Mouse (Mus musculus) midbrain, embryonic 11.5 days (tissue): ENCODE data around the gene Gm12248. TPM values are rescaled to one million over a fixed set of nuclear protein-coding genes. Genes with fewer than 3 reads are reported as not detected.

Experiments
- ATAC-seq: fragments of 200-750 bp; cut with Nextera tagmentation; 2 replicates; pipeline ENCODE4 v1.8.0; 2017; ENCODE audit warnings: moderate TSS enrichment, moderate library complexity; ENCODE audit not compliant: low FRiP score
- DNase-seq: peaks from one replicate; pipeline ENCODE4 v3.0.0; 2015; ENCODE audit warnings: low spot score; ENCODE audit errors: missing footprints
- H3K27ac ChIP-seq: fragments of 300-500 bp; sonication (generic); 2 replicates; pipeline ENCODE4 v1.5.1; 2014; ENCODE audit warnings: low read depth, low read length
- H3K27me3 ChIP-seq: fragments of 300-500 bp; sonication (generic); 2 replicates; pipeline ENCODE4 v1.6.1; 2014; ENCODE audit warnings: mild to moderate bottlenecking, low read length, moderate library complexity, mixed read lengths; ENCODE audit not compliant: control insufficient read depth, insufficient read depth
- H3K36me3 ChIP-seq: fragments of 300-500 bp; sonication (generic); 2 replicates; pipeline ENCODE4 v1.6.1; 2014; ENCODE audit warnings: mild to moderate bottlenecking, low read length, moderate library complexity, mixed read lengths; ENCODE audit not compliant: control insufficient read depth, insufficient read depth
- H3K4me1 ChIP-seq: fragments of 300-500 bp; sonication (generic); 2 replicates; pipeline ENCODE4 v1.6.1; 2014; ENCODE audit warnings: low read length; ENCODE audit not compliant: control insufficient read depth, insufficient read depth
- H3K4me2 ChIP-seq: fragments of 300-500 bp; sonication (generic); 2 replicates; pipeline ENCODE4 v1.6.1; 2014; ENCODE audit warnings: mild to moderate bottlenecking, moderate library complexity
- H3K4me3 ChIP-seq: fragments of 300-500 bp; sonication (generic); 2 replicates; pipeline ENCODE4 v1.5.1; 2014; ENCODE audit warnings: low read depth, low read length
- H3K9ac ChIP-seq: fragments of 300-500 bp; sonication (generic); 2 replicates; pipeline ENCODE4 v1.6.1; 2014; ENCODE audit warnings: low read length
- H3K9me3 ChIP-seq: fragments of 300-500 bp; sonication (generic); 2 replicates; pipeline ENCODE4 v1.6.1; 2016; ENCODE audit warnings: low read length; ENCODE audit not compliant: control insufficient read depth
- WGBS: fragments of 180-500 bp; shearing (Covaris S2); extraction: QIAGEN DNeasy Blood & Tissue Kit; methylation state at CpG from one replicate; pipeline ENCODE4 v1.1.7; 2014; 5-methylcytosine and 5-hydroxymethylcytosine counted together
- polyA plus RNA-seq: library from polyadenylated mRNA; unstranded; fragments of >200 nt; fragmentation: Nextera tagmentation; extraction: Ambion mirVana; gene quantifications from 2 replicates; pipeline ENCODE4 v1.2.1, GENCODE M21; 2014

Gene Gm12248
- polyA plus RNA-seq, 1 experiment from 2014 or later: not detected

GRCm38 (mm10) chr11:58126397-58127160 lies 33.6 kb upstream of the Gm12248 start:
- DNase-seq: no peak
- Histone ChIP-seq H3K4me3 (no peak overlapping the region), H3K4me1 (no peaks in the 10 kb centered on the region), H3K9ac (no peak overlapping the region), H3K4me2 (no peak overlapping the region), H3K27me3 (no peaks in the 10 kb centered on the region), H3K27ac (no peak overlapping the region), H3K9me3 (no peaks in the 10 kb centered on the region), H3K36me3 (peaks cover 17% of the 10 kb centered on the region)
- WGBS: 84% methylated on average over 7 of the region's 7 CpGs
- ATAC-seq: no peak

DNA sequence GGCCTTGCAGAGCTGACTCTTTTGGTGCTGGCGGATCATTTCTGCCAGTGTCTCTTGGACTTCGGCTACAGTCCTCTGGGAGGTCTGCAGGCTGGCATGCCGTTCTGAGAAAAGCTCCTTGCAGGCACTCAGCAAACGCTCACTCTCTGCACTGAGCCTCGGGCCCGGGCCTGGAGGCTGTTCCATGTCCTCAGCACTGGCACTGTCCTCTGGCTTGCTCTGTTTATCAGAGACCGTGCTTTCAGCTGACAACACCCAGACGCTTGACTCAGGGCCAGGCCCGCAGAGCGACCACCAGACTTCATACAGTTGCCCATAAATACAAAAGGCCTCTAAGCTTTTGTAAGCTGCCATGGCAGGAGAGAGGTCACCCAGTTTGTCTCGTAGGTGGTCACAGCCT lies 32.1 kb upstream of the Gm12248 start:
- H3K36me3 ChIP-seq: peaks cover 19% of the 10 kb centered on the region
- WGBS: 88% methylated on average over 11 of the region's 11 CpGs

GRCm38 (mm10) chr11:58123711-58124110 lies 30.8 kb upstream of the Gm12248 start:
- 96% methylated on average over 2 of the region's 2 CpGs for WGBS
- H3K9ac ChIP-seq: no peak overlapping the region

More for the DNA sequence above, 32.1 kb upstream of the Gm12248 start:
- Histone ChIP-seq H3K27me3 (no peaks in the 10 kb centered on the region), H3K4me1 (no peaks in the 10 kb centered on the region), H3K27ac (no peak overlapping the region), H3K4me2 (no peak overlapping the region), H3K9me3 (no peaks in the 10 kb centered on the region), H3K9ac (no peak overlapping the region), H3K4me3 (no peak overlapping the region)
- no peak for DNase-seq
- ATAC-seq: no peak

GRCm38 (mm10) chr11:58121351-58121750 lies 28.4 kb upstream of the Gm12248 start:
- Histone ChIP-seq H3K9ac (no peak overlapping the region), H3K27ac (no peak overlapping the region), H3K9me3 (no peaks in the 10 kb centered on the region), H3K36me3 (peaks cover 22% of the 10 kb centered on the region), H3K4me3 (no peak overlapping the region), H3K4me1 (no peaks in the 10 kb centered on the region), H3K4me2 (no peak overlapping the region), H3K27me3 (no peaks in the 10 kb centered on the region)
- DNase-seq (no peak), ATAC-seq (no peak)
- 90% methylated on average over 9 of the region's 9 CpGs for WGBS

More at GRCm38 (mm10) chr11:58123711-58124110, 30.8 kb upstream of the Gm12248 start:
- Histone ChIP-seq H3K9me3 (no peaks in the 10 kb centered on the region), H3K4me3 (no peak overlapping the region), H3K27me3 (no peaks in the 10 kb centered on the region), H3K36me3 (peaks cover 19% of the 10 kb centered on the region), H3K27ac (no peak overlapping the region), H3K4me1 (no peaks in the 10 kb centered on the region), H3K4me2 (no peak overlapping the region)
- DNase-seq (no peak), ATAC-seq (no peak)

DNA sequence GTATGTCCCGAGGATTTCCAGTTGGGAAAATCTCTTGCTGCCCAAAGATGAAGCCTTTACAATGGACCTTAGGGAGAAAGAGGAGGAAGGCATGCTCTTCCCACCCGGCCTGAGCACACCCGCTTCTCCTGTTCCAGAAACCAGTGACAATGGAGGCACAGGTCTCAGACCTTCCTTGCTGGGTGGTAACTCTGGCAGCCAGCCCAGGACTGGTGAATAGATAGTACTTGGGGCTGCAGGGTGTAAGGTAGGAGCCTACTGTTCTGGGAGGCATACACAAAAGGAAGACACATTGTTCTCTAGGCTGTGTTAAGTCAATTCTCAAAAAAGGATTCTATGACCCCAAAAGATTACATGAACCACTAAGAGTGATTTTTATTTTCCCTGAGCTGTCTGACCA lies 27.7 kb upstream of the Gm12248 start:
- no peak for ATAC-seq
- Histone ChIP-seq H3K27ac (no peak overlapping the region), H3K9me3 (no peaks in the 10 kb centered on the region), H3K36me3 (peaks cover 25% of the 10 kb centered on the region), H3K9ac (no peak overlapping the region), H3K4me1 (no peaks in the 10 kb centered on the region), H3K4me3 (no peak overlapping the region), H3K4me2 (no peak overlapping the region), H3K27me3 (no peaks in the 10 kb centered on the region)
- no peak for DNase-seq
- WGBS: 84% methylated on average over 3 of the region's 3 CpGs

DNA sequence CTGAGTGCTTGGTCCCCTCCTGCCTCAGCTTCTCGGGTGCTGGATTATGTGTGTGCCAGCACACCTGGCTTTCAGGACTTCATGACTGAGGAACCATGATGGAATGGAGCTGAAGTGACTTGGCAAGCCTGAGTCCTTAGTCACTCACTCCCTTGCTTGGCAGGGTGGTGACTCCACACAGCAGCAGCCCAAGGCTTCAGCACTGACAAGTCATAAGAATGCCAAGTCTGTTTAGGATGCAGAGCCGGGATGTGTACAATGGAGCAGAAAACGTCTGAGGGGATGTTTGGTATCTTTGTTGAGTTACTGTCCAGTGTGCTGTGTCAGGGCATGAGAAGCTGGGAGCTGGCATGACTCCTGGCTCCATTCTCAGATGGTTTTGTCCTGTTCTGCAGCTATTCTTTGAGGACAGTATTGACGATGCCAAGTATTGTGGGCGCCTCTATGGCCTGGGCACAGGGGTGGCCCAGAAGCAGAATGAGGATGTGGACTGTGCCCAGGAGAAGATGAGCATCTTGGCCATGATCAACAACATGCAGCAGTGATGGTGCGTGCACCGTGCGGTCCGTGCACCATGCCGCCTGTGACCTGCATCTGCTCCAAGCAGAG lies 24.2 kb upstream of the Gm12248 start:
- DNase-seq: no peak
- Histone ChIP-seq H3K27ac (no peak overlapping the region), H3K4me2 (no peak overlapping the region), H3K36me3 (peaks cover 29% of the 10 kb centered on the region), H3K4me1 (no peaks in the 10 kb centered on the region), H3K27me3 (no peaks in the 10 kb centered on the region), H3K9me3 (no peaks in the 10 kb centered on the region), H3K4me3 (no peak overlapping the region), H3K9ac (no peak overlapping the region)
- 84% methylated on average over 10 of the region's 10 CpGs for WGBS
- ATAC-seq: no peak

DNA sequence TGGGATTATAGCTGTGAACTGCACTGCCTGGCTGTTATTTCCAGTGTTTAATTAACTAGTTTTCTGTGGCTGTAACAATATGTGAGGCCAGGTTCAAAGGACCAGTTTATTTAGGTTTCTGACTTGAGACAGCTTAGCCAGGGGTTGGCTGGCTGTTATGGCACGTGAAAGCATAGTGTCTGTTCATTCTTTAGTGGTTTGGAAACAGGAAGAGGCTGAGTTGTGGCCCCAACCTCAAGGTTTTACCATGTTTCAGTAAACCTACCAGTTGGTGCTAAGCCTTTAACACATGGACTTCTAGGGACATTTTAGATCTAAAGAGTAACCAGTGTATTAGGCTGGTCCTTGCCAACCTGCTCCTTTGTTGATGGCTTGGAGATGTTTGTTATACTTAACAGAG lies 23.6 kb upstream of the Gm12248 start:
- no peaks in the 10 kb centered on the region for H3K27me3 ChIP-seq
- no peak overlapping the region for H3K4me2 ChIP-seq
- peaks cover 29% of the 10 kb centered on the region for H3K36me3 ChIP-seq
- DNase-seq: no peak
- no peaks in the 10 kb centered on the region for H3K9me3 ChIP-seq
- 92% methylated on average over 1 of the region's 1 CpGs for WGBS
- H3K9ac ChIP-seq: no peak overlapping the region
- H3K27ac ChIP-seq: no peak overlapping the region
- no peaks in the 10 kb centered on the region for H3K4me1 ChIP-seq
- ATAC-seq: no peak
- H3K4me3 ChIP-seq: no peak overlapping the region

DNA sequence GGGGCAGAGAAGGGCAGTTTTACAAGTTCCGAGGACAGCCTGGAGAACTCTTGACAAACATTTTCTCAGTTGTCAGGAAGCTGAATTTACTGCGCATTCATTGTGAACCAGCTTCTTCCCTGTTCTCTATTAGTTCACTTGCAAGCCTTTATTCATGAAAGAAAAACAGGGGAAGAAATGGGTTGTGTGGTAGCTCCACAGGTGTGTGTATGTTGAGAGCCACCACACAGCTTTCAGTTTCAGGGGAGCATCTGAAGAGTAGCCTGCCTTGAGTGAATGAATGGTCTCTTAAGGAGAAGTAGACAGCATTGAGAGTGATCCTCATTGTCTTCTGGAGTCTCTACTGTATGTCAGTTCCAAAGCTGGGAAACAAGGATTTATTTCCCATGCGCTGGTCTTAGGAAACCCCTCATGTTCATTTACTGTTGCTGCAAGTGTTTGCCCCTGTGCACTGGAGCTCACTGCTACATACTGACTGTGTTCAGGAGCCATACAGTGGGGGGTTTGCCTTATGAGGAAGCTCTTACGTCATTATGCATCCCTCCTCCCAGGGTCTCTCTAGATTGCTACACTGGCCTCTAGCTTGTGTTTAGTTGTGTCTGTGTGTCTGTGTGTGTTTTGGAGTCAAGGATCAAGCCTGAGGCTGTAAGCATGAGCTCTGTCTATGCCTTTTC lies 14.9 kb upstream of the Gm12248 start:
- no peak for ATAC-seq
- H3K9me3 ChIP-seq: no peaks in the 10 kb centered on the region
- DNase-seq: no peak
- 90% methylated on average over 4 of the region's 4 CpGs for WGBS
- H3K36me3 ChIP-seq: peaks cover 15% of the 10 kb centered on the region
- no peak overlapping the region for H3K9ac ChIP-seq
- H3K4me2 ChIP-seq: no peak overlapping the region
- peaks cover 7% of the 10 kb centered on the region for H3K4me1 ChIP-seq
- no peak overlapping the region for H3K27ac ChIP-seq
- no peak overlapping the region for H3K4me3 ChIP-seq
- no peaks in the 10 kb centered on the region for H3K27me3 ChIP-seq

DNA sequence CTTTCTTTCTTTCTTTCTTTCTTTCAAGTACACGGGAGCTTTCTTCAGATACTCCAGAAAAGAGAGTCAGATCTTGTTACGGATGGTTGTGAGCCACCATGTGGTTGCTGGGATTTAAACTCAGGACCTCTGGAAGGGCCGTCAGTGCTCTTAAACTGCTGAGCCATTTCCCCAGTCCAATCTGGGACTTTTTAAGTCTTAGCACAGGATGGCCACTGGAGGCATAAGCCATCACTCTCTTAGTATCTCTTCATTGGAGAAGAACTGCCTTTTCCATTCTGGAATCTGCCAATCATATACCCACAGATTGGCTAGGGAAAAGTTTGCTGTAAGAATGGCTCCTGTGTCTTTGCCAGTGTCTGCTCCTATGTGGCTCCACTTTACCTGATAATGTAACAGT lies 14.1 kb upstream of the Gm12248 start:
- Histone ChIP-seq H3K9ac (no peak overlapping the region), H3K4me1 (peaks cover 7% of the 10 kb centered on the region), H3K27me3 (no peaks in the 10 kb centered on the region), H3K4me3 (no peak overlapping the region), H3K36me3 (peaks cover 15% of the 10 kb centered on the region), H3K9me3 (no peaks in the 10 kb centered on the region), H3K4me2 (no peak overlapping the region), H3K27ac (no peak overlapping the region)
- 55% methylated on average over 3 of the region's 3 CpGs for WGBS
- ATAC-seq: no peak
- DNase-seq: no peak
